Mouse (Mus musculus) liver, embryonic 11.5 days (tissue): ENCODE data around the gene Eci1. TPM values are rescaled to one million over a fixed set of nuclear protein-coding genes. Genes with fewer than 3 reads are reported as not detected.
A peak's percentile ranks its signal among the peaks of the same experiment; 100 is the strongest.
"Not testable (repeated sequence)": the region's sequence is repeated elsewhere in the genome, so short reads cannot be mapped to it uniquely, and the experiment has no call there.

Experiments used
- ATAC-seq: fragments of 200-750 bp; cut with Nextera tagmentation; replicated peaks from 2 replicates; pipeline ENCODE4 v1.8.0; 2017; ENCODE audit warnings: moderate number of reproducible peaks, mild to moderate bottlenecking, moderate TSS enrichment, moderate library complexity; ENCODE audit not compliant: low FRiP score
- DNase-seq: peaks from one replicate; pipeline ENCODE4 v3.0.0-alpha.2; 2017; ENCODE audit warnings: low spot score
- H3K27ac ChIP-seq: fragments of 300-500 bp; sonication (generic); 2 replicates; pipeline ENCODE4 v1.5.1; 2014; ENCODE audit warnings: mild to moderate bottlenecking, low read depth, low read length, control low read depth
- H3K27me3 ChIP-seq: fragments of 300-500 bp; sonication (generic); replicated peaks from 2 replicates; pipeline ENCODE4 v1.6.1; 2014; ENCODE audit warnings: low read length, mixed read lengths; ENCODE audit not compliant: control insufficient read depth, insufficient read depth
- H3K36me3 ChIP-seq: fragments of 300-500 bp; sonication (generic); 2 replicates; pipeline ENCODE4 v1.6.1; 2014; ENCODE audit warnings: mild to moderate bottlenecking, low read length, moderate library complexity, mixed read lengths; ENCODE audit not compliant: control insufficient read depth, insufficient read depth
- H3K4me1 ChIP-seq: fragments of 300-500 bp; sonication (generic); replicated peaks from 2 replicates; pipeline ENCODE4 v1.6.1; 2014; ENCODE audit warnings: low read length, mixed read lengths; ENCODE audit not compliant: control insufficient read depth, insufficient read depth
- H3K4me2 ChIP-seq: fragments of 300-500 bp; sonication (generic); 2 replicates; pipeline ENCODE4 v1.6.1; 2014; ENCODE audit warnings: mild to moderate bottlenecking, control low read depth, moderate library complexity
- H3K4me3 ChIP-seq: fragments of 300-500 bp; sonication (generic); 2 replicates; pipeline ENCODE4 v1.5.1; 2014; ENCODE audit warnings: low read depth, low read length, control low read depth
- H3K9ac ChIP-seq: fragments of 300-500 bp; sonication (generic); 2 replicates; pipeline ENCODE4 v1.6.1; 2014; ENCODE audit warnings: low read depth, low read length, control low read depth
- H3K9me3 ChIP-seq: fragments of 300-500 bp; sonication (generic); 2 replicates; pipeline ENCODE4 v1.6.1; 2016; ENCODE audit warnings: low read length, inconsistent platforms, mixed read lengths; ENCODE audit not compliant: control insufficient read depth
- WGBS: fragments of 180-500 bp; shearing (Covaris S2); extraction: QIAGEN DNeasy Blood & Tissue Kit; methylation state at CpG from one replicate; pipeline ENCODE4 v1.1.7; 2014; 5-methylcytosine and 5-hydroxymethylcytosine counted together
- polyA plus RNA-seq: library from polyadenylated mRNA; unstranded; fragments of >200 nt; fragmentation: Nextera tagmentation; extraction: Ambion mirVana; gene quantifications from 2 replicates; pipeline ENCODE4 v1.2.1, GENCODE M21; 2014

The Eci1 gene
- polyA plus RNA-seq, 1 experiment from 2014 or later: 126 TPM

DNA sequence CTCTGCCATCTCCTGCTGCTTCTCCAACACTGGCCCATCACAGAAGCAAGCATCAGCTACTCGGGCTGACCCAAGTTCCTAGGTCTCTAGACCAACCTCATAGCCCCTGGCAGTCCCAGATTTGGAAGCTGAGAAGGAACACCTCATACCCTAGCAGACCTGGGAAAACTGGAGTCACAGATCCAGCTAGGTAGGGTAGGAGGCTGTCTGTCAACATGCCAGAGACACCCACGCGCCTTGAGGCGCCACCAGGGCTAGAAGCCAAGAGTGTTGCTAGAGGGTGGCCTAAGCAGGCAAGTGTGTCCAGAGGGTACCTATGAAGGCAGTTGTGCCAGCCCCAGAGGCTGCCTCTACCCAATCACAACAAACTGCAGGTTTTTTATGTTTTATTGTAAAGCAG lies 17.0 kb downstream of the Eci1 start:
- Histone ChIP-seq H3K27me3 (no peaks in the 10 kb centered on the region), H3K4me3 (no peak overlapping the region), H3K27ac (no peak overlapping the region), H3K4me1 (no peaks in the 10 kb centered on the region), H3K9me3 (no peaks in the 10 kb centered on the region), H3K36me3 (peaks cover 53% of the 10 kb centered on the region), H3K9ac (no peak overlapping the region), H3K4me2 (no peak overlapping the region; the same call in 1 of the 2 replicates)
- 88% methylated on average over 4 of the region's 4 CpGs for WGBS
- DNase-seq: no peak
- ATAC-seq: no peak

DNA sequence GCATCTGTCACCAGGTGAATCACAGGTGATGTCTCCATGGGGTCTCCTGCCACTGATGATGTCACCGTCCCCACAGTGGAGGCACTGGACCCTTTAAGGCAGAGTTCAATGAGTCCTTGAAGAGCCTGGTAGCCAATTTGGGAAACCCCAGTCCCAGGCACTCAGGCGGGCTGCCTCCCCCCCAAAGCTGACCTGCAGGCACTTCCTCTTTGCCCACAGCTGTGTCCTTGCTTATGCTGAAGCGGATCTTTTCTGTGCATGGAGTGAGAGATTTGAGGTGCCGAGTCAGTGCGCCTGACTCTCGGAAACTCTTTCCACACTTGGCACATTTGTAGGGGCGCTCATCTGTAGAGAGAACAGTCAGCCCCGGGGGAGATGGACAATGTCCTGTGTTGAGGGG lies 20.1 kb downstream of the Eci1 start:
- Histone ChIP-seq H3K27ac (no peak overlapping the region), H3K4me2 (no peak overlapping the region), H3K9ac (no peak overlapping the region), H3K27me3 (no peaks in the 10 kb centered on the region), H3K4me1 (no peaks in the 10 kb centered on the region), H3K9me3 (no peaks in the 10 kb centered on the region), H3K4me3 (no peak overlapping the region), H3K36me3 (peaks cover 59% of the 10 kb centered on the region)
- no peak for ATAC-seq
- 93% methylated on average over 8 of the region's 8 CpGs for WGBS
- DNase-seq: no peak

DNA sequence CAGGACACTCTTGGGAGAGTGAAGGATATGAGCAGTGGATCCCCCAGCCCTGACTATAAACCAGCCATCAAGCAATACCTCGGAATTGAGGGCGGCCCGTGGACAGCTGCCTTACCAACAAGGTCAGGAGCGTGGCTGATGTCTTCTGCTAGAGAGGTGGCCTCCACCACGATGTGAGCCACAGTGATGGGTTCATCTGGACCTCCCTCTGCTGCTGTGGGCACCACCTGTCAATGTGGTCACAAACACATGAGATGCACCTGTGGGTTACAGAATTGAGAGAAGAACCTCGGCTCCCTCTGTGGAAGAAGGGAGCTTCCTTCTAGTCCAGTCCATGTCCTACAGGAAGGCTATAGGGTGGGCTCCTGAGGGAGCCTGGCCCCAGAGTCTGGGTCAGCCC lies 23.1 kb downstream of the Eci1 start:
- Histone ChIP-seq H3K4me1 (peaks cover 11% of the 10 kb centered on the region), H3K4me2 (no peak overlapping the region), H3K4me3 (no peak overlapping the region), H3K27me3 (no peaks in the 10 kb centered on the region), H3K9ac (no peak overlapping the region), H3K27ac (no peak overlapping the region), H3K36me3 (peaks cover 46% of the 10 kb centered on the region), H3K9me3 (no peaks in the 10 kb centered on the region)
- ATAC-seq (no peak), DNase-seq (no peak)
- WGBS: 86% methylated on average over 6 of the region's 6 CpGs

DNA sequence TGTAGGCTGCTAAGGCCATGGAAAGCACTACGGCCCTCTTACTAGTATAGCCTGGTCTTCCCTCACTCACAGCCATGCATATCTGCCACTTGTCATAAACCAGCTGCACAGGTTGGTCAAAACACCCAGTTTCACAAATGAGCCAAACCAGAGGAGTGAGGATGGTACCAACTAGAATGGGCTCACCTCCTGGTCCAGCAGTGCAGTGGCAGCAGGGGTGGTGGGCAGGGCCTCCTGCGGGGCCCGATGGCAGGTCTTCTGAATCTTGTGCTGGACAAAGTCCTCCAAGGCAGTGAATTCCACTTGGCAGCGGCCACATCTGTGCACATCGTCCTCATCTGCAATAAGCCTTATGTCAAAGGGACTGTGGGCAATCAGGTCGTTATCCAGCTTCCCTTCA lies 24.8 kb downstream of the Eci1 start:
- ATAC-seq: no peak
- Histone ChIP-seq H3K36me3 (peaks cover 30% of the 10 kb centered on the region), H3K9me3 (no peaks in the 10 kb centered on the region), H3K27me3 (no peaks in the 10 kb centered on the region), H3K27ac (no peak overlapping the region), H3K4me3 (no peak overlapping the region), H3K9ac (no peak overlapping the region), H3K4me2 (no peak overlapping the region), H3K4me1 (peaks cover 11% of the 10 kb centered on the region)
- DNase-seq: no peak
- 88% methylated on average over 6 of the region's 6 CpGs for WGBS

DNA sequence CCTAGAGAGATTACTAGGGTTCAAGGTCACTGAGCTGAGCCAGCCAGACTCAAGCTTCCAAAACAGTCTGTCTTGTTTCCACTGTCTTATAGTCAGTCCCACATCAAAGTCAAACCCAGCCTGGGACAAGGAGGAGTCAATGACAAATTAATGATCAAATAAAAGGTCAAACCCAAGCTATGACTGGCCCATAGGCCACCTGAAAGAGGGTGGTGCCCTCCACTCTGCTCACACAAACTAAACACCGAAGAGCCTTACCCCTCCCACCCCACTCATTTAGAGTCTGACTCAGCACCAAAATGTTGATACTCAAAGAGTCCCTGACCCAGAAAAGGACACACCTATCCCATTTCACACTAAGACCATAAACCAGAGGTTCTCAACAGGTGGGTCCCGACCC lies 26.9 kb downstream of the Eci1 start:
- H3K9ac ChIP-seq: no peak overlapping the region
- no peaks in the 10 kb centered on the region for H3K9me3 ChIP-seq
- no peak overlapping the region for H3K4me3 ChIP-seq
- DNase-seq (no peak), ATAC-seq (no peak)
- H3K4me2 ChIP-seq: no peak overlapping the region
- H3K27ac ChIP-seq: no peak overlapping the region
- 71% methylated on average over 2 of the region's 2 CpGs for WGBS
- H3K27me3 ChIP-seq: no peaks in the 10 kb centered on the region
- H3K4me1 ChIP-seq: peaks cover 11% of the 10 kb centered on the region
- H3K36me3 ChIP-seq: peaks cover 22% of the 10 kb centered on the region

DNA sequence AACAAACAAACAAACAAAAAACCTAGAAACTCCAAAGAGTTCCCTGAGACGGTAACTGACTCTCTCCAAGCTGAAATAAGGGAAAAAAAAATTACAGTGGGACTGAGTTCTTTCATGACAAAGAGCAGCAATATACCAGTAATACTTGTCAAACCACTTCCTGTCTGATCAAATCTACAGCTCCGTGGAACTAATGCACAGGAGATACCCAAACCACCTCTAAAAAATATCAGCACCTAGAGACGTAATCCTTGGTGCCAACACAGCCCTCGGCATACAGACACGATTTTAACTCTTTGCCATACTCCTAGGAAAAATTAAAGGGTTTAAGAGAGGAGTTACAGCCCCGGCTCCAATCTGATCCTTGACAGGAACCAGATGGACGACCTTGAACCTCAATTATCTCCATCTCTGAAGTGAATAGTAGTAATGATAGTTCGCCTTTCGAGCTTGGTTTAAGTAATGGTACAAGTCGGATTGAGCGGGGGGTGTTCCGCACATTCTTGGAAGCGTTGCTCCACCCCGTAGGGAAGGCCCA lies 27.8 kb downstream of the Eci1 start:
- WGBS: 5% methylated on average over 14 of the region's 14 CpGs

DNA sequence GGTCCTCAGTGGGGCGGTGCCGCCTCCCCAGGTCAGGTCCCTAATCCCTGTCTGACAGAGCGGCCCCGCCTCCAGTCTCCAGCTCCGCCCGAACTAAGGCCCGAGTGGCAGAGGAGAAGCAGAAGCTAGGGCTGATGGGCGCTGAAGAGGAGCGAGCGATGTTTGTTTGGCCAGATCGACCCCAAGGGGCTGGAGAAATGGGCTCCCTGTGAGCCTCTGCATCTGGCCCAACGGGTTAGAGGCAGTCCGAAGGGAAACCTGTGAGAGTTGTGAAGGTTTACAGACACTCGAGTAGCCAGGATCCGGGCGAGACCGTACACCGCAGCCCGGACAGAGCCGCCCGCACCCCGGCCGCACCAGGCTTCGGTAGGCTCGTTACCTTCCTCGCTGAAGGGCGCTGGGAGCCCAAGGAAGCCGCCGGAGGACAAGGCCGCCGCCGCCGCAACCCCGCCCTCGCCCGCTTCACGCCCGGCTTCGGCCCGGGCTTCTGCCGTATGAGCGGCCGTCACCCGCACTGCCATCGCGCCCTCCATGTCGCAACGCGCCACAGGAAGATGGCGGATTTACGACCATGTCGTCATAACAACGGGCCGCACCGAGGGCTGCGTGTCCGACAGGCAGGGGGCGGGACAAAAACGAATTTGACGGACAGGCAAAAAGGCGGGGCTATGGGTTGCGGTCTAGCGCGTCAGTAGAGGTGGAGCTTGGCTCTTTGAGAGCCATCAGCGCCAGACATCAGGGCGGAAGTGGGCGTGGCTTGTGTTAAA lies 28.5 kb downstream of the Eci1 start:
- under 1% methylated on average over 67 of the region's 67 CpGs for WGBS

More for the DNA sequence above, 27.8 kb downstream of the Eci1 start:
- Histone ChIP-seq H3K9ac (peak overlapping the region; percentile 98), H3K4me3 (peak overlapping the region; percentile 86), H3K27me3 (no peaks in the 10 kb centered on the region), H3K4me1 (peaks cover 11% of the 10 kb centered on the region), H3K4me2 (peak overlapping the region; percentile 90), H3K36me3 (peaks cover 17% of the 10 kb centered on the region), H3K27ac (peak overlapping the region; percentile 99), H3K9me3 (no peaks in the 10 kb centered on the region)
- ATAC-seq (no peak), DNase-seq (no peak)

DNA sequence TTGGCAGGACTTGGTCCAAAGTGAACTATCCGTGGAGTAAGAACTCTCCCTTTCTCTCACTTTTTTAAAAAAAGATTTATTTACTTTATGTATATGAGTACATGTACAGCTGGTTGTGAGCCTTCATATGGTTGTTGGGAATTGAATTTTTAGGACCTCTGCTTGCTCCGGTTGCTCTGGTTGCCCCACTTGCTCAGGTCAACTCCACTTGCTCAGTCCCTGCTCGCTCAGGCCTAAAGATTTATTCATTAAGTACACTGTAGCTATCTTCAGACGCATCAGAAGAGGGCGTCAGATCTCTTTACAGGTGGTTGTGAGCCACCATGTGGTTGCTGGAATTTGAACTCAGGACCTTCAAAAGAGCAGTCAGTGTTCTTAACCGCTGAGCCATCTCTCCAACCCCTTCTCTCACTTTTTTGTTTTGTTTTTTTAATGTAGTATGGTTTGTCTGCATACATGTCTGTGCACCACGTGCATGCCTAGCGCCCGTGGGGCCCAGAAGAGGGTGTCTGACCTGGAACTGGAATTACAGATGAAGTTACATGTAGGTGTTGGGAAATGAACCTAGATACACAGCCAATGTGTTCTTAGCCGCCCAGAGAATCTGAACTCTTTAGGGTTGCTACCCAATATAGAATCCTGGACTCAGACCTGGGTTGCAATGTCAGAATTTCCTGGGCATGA lies 29.2 kb downstream of the Eci1 start:
- not testable (repeated sequence) for H3K9me3 ChIP-seq, DNase-seq, H3K36me3 ChIP-seq, H3K27me3 ChIP-seq
- Histone ChIP-seq H3K27ac (peak overlapping the region; percentile 64), H3K4me2 (peak overlapping the region; percentile 51), H3K4me3 (peak overlapping the region; percentile 21; the same call in 1 of the 2 replicates), H3K9ac (peak overlapping the region; percentile 37; the same call in 1 of the 2 replicates), H3K4me1 (peaks cover 11% of the 10 kb centered on the region)
- WGBS: 45% methylated on average over 10 of the region's 10 CpGs
- ATAC-seq: peak; percentile 2; the same call in 1 of the 2 replicates

More for the DNA sequence above, 28.5 kb downstream of the Eci1 start:
- peak overlapping the region; percentile 99 for H3K27ac ChIP-seq
- H3K9ac ChIP-seq: peak overlapping the region; percentile 98
- no peaks in the 10 kb centered on the region for H3K9me3 ChIP-seq
- peaks cover 11% of the 10 kb centered on the region for H3K4me1 ChIP-seq
- DNase-seq (peak; percentile 98), ATAC-seq (peak; percentile 94)
- H3K36me3 ChIP-seq: peaks cover 11% of the 10 kb centered on the region
- peak overlapping the region; percentile 86 for H3K4me3 ChIP-seq
- H3K27me3 ChIP-seq: no peaks in the 10 kb centered on the region
- peak overlapping the region; percentile 90 for H3K4me2 ChIP-seq
